Mouse (Mus musculus) G1E (cell line): ENCODE results near the gene Rsbn1. TPM values are rescaled to one million over a fixed set of nuclear protein-coding genes. Genes with fewer than 3 reads are reported as not detected.

Experiments
- ATAC-seq: 2 replicates; pipeline ENCODE4 v1.8.0; 2016; ENCODE audit warnings: mild to moderate bottlenecking; ENCODE audit not compliant: insufficient number of reproducible peaks, poor library complexity, low FRiP score, severe bottlenecking; ENCODE audit errors: extremely low read depth
- DNase-seq: peaks from one replicate; pipeline ENCODE4 v3.0.0; 2012; ENCODE audit warnings: low spot score
- H3K27me3 ChIP-seq: 2 replicates; pipeline ENCODE4 v1.6.1; 2012; ENCODE audit warnings: mild to moderate bottlenecking, low read length, inconsistent platforms; ENCODE audit not compliant: insufficient read depth
- H3K36me3 ChIP-seq: replicated peaks from 2 replicates; pipeline ENCODE3; 2012; ENCODE audit warnings: mild to moderate bottlenecking, inconsistent platforms
- H3K4me1 ChIP-seq: 2 replicates; pipeline ENCODE4 v1.6.1; 2012; ENCODE audit warnings: low read depth, low read length, inconsistent platforms, mixed read lengths; ENCODE audit not compliant: insufficient read depth
- H3K4me3 ChIP-seq: 2 replicates; pipeline ENCODE4 v1.5.1; 2012; ENCODE audit warnings: low read depth, mild to moderate bottlenecking, inconsistent platforms, low read length, moderate library complexity, mixed read lengths
- H3K9me3 ChIP-seq: replicated peaks from 2 replicates; pipeline ENCODE4 v1.6.1; 2012; ENCODE audit warnings: inconsistent platforms
- CTCF ChIP-seq: IDR thresholded peaks from 2 replicates; pipeline ENCODE4 v1.5.1; 2012; ENCODE audit warnings: low read depth, low read length, inconsistent platforms, mixed read lengths
- GATA1 ChIP-seq: IDR thresholded peaks from 2 replicates; pipeline ENCODE4 v1.6.1; 2012; ENCODE audit warnings: borderline replicate concordance, low read length, inconsistent platforms, mixed read lengths
- GATA2 ChIP-seq: IDR thresholded peaks from 2 replicates; pipeline ENCODE4 v1.6.1; 2012; ENCODE audit warnings: low read depth, low read length, inconsistent platforms, borderline replicate concordance
- POLR2AphosphoS5 ChIP-seq: IDR thresholded peaks from 2 replicates; pipeline ENCODE4 v1.6.1; 2012; ENCODE audit warnings: low read depth, low read length, inconsistent platforms; ENCODE audit not compliant: insufficient replicate concordance
- TAL1 ChIP-seq: conservative IDR thresholded peaks from 2 replicates; pipeline ENCODE4 v1.6.1; 2012; ENCODE audit warnings: low read depth, low read length, inconsistent platforms, mixed read lengths
- polyA plus RNA-seq: library from polyadenylated mRNA; stranded (reverse); fragments of >175 nt; gene quantifications from 2 replicates; pipeline ENCODE4 v1.2.3, GENCODE M21; 2012
- total RNA-seq, 2 experiments: library from RNA; stranded (forward) in 1 of 2; stranded (reverse) in 1 of 2; fragments of 200-1000 nt in 1 of 2; fragments of >200 nt in 1 of 2; fragmentation: Nextera tagmentation in 1 of 2; gene quantifications; 2 replicates each; pipeline ENCODE4 v1.2.3; 2014 to 2017

The Rsbn1 gene
- 38.9 and 39.6 TPM in 2 replicates for total RNA-seq (2014; fragmentation: Nextera tagmentation)
- 29.4 and 34.7 TPM in 2 replicates for total RNA-seq (2017)
- 13.3 and 16.5 TPM in 2 replicates for polyA plus RNA-seq

DNA sequence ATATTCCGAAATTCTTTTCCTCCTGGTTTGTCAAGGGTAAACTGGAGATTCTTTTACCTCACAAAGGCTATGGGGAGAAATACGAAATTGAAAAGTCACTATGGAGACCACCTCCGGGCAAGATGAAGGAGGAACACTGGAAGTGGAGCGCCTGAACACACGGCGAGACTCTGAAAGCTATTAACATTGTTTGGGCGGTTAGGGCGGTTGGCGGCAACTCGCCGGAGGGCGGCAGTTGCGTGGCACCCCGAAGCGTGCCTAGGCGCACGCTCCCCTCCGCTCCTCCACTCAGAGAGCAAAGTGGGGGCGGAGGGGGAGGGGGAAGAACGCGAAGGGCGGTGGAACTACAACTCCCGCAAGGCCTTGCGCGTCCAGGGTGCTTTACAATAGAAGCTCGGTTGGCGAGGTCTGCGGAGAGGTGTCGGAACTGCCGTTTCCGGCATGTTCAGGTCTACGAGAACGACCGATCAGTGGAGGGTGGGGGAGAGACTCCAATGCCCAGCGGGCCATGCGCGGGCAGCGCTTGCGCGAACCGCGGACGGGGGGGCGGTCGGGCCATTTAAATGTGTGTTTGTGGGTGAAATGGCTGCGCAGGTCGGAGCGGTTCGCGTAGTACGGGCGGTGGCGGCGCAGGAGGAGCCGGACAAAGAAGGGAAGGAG lies at the start of gene Rsbn1:
Rsbn1 (plus strand) TSS at position 111 of the 660 bp plus-strand sequence.
- Histone ChIP-seq H3K4me1 (peaks cover 4% of the 10 kb centered on the region; the same call in 1 of the 2 replicates), H3K4me3 (peak within 1 kb of the TSS; percentile 93), H3K36me3 (no peaks in the 10 kb centered on the region), H3K9me3 (no peaks in the 10 kb centered on the region), H3K27me3 (no peaks in the 10 kb centered on the region)
- TF ChIP-seq POLR2AphosphoS5 (no peak), TAL1 (no peak)
- ATAC-seq (peak; percentile 92), DNase-seq (peak; percentile 84)

- no peak for ATAC-seq
- H3K36me3 ChIP-seq: no peaks in the 10 kb centered on the region
- no peaks in the 10 kb centered on the region for H3K4me1 ChIP-seq
- TF ChIP-seq POLR2AphosphoS5 (no peak), GATA1 (no peak), GATA2 (no peak), CTCF (no peak), TAL1 (no peak)
- no peak for DNase-seq
- no peaks in the 10 kb centered on the region for H3K9me3 ChIP-seq
- no peak overlapping the region for H3K4me3 ChIP-seq
- H3K27me3 ChIP-seq: peaks cover 32% of the 10 kb centered on the region
Observed at GRCm38 (mm10) chr3:103864200-103864599, 49.7 kb upstream of the Rsbn1 start.

GRCm38 (mm10) chr3:103867424-103867971 lies 46.4 kb upstream of the Rsbn1 start:
- H3K36me3 ChIP-seq: no peaks in the 10 kb centered on the region
- DNase-seq (no peak), ATAC-seq (no peak)
- no peak overlapping the region for H3K4me3 ChIP-seq
- H3K4me1 ChIP-seq: no peaks in the 10 kb centered on the region
- H3K9me3 ChIP-seq: no peaks in the 10 kb centered on the region
- TF ChIP-seq GATA1 (no peak), TAL1 (no peak), POLR2AphosphoS5 (no peak), GATA2 (no peak), CTCF (no peak)
- H3K27me3 ChIP-seq: peaks cover 25% of the 10 kb centered on the region

DNA sequence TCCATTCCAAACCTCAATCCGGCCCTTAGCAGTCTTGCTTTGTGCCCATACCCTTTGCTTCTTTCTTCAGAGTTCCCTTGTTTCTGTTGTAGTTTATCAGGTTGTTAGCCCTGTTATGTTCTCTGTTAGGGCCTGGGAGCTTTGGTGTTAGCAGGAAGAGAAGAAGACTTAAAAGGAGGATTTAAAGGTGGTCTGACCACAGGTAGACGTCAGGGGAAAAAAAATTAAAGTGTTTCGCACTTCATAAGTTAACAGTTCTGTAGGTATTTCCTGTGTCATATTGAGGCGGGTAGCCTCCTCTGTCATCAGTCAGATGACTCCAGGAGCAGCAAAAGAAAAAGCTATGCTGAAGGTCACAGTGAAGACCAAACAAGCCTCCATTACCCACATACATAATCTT lies 45.9 kb upstream of the Rsbn1 start:
- Histone ChIP-seq H3K4me1 (no peaks in the 10 kb centered on the region), H3K36me3 (no peaks in the 10 kb centered on the region), H3K4me3 (no peak overlapping the region), H3K27me3 (peaks cover 30% of the 10 kb centered on the region), H3K9me3 (no peaks in the 10 kb centered on the region)
- TF ChIP-seq TAL1 (no peak), GATA1 (no peak), POLR2AphosphoS5 (no peak), CTCF (no peak), GATA2 (no peak)
- DNase-seq: no peak
- no peak for ATAC-seq

GRCm38 (mm10) chr3:103872663-103873098 lies 41.2 kb upstream of the Rsbn1 start:
- no peak for ATAC-seq

GRCm38 (mm10) chr3:103874329-103874728 lies 39.6 kb upstream of the Rsbn1 start:
- H3K4me3 ChIP-seq: no peak overlapping the region
- H3K36me3 ChIP-seq: no peaks in the 10 kb centered on the region
- H3K4me1 ChIP-seq: no peaks in the 10 kb centered on the region
- TF ChIP-seq GATA2 (no peak), CTCF (no peak), GATA1 (no peak), TAL1 (no peak), POLR2AphosphoS5 (no peak)
- H3K27me3 ChIP-seq: peaks cover 19% of the 10 kb centered on the region
- no peak for DNase-seq
- ATAC-seq: no peak
- H3K9me3 ChIP-seq: no peaks in the 10 kb centered on the region

More at GRCm38 (mm10) chr3:103872663-103873098, 41.2 kb upstream of the Rsbn1 start:
- no peaks in the 10 kb centered on the region for H3K9me3 ChIP-seq
- H3K4me3 ChIP-seq: no peak overlapping the region
- no peak for TF ChIP-seq TAL1
- no peak for TF ChIP-seq GATA2
- TF ChIP-seq CTCF: no peak
- H3K36me3 ChIP-seq: no peaks in the 10 kb centered on the region
- H3K4me1 ChIP-seq: no peaks in the 10 kb centered on the region
- no peak for DNase-seq
- peaks cover 28% of the 10 kb centered on the region for H3K27me3 ChIP-seq
